Mouse (Mus musculus) CH12.LX (cell line): Measurements from ENCODE around the gene Gpr137.

Source experiments
- CTCF ChIP-seq, 2 experiments: IDR thresholded peaks in 1 of 2; conservative IDR thresholded peaks in 1 of 2; 2 replicates each; pipeline ENCODE4 v1.5.1; 2011 to 2012; ENCODE audit warnings: low read depth in 2 of 2, low read length in 2 of 2, improper control_type of control experiment in 1 of 2, inconsistent platforms in 1 of 2, mild to moderate bottlenecking in 1 of 2, moderate library complexity in 1 of 2
- NRF1 ChIP-seq: IDR thresholded peaks from 2 replicates; pipeline ENCODE4 v1.6.1; 2014; ENCODE audit warnings: low read depth, mild to moderate bottlenecking, inconsistent platforms, low read length, improper control_type of control experiment, moderate library complexity
- SMC3 ChIP-seq: IDR thresholded peaks from 2 replicates; pipeline ENCODE4 v1.6.1; 2011; ENCODE audit warnings: low read depth, low read length, improper control_type of control experiment

DNA sequence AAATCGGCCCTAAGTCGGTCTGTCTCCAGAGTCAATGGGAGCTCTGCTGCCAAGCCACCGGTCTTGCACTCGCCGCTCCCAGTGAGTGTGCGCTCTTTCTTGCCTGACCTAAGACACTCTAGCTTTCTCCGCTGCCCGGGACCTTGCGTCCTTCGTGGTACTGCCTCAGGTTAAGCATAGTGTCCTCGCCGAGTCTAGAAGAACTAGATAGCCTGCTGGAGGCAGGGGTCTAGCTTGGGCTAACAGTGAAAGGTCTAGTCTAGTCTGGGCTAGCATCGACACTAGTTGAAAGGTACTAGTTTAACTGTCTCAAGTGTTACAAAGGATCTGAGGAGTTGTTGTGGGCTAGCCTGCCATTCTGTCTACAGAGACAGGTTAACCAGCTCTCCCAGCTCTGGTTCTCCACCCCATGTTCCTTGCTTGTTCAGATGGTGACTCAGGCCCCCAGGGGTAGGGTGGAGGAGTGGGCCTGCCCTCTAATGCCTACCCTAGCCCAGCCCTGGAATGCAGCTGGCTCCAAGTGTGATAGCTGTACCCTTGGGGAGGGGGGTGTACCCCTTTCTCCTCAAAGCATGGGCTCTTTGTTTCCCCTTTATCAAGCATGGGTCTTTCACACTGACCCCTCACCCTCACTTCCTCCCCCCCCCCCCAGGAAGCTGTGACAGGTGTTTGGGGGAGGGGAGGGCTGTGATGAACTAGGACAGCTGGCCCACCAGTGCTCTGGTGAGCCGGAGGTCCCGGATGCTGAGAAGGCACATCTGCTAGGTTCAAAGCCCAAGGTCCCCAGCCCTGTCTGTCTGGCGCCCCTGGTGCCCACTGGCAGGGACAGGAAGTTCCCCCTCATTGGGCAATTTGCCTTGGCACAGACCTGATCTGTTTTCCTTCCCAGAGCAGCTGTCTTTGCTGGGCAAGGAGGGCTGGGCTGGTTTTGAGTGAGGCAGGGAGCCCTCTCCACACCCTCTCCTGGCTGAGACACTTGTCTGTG, 33.5 kb upstream of the Gpr137 start, which contains the start of gene Plcb3:
- TF ChIP-seq CTCF (conservative IDR thresholded peaks at IDR 0.05 in 1 of 2, IDR thresholded peaks at IDR 0.05 in 1 of 2; ENCODE audit: low read depth in 2 of 2, low read length in 2 of 2) (peak in 1 of 2 experiments; percentile 39; a peak in 2 of 4 replicates), SMC3 (no peak), NRF1 (0 out of 2 replicates have a peak, but pooled peaks have one; percentile 22)
